Mouse (Mus musculus) frontal cortex, adult 2 months (tissue): ENCODE measurements around the gene Gpc6. TPM values are rescaled to one million over a fixed set of nuclear protein-coding genes. Genes with fewer than 3 reads are reported as not detected.

ENCODE experiments used
- DNase-seq, 2 experiments: peaks; one replicate each; pipeline ENCODE4 v3.0.0; 2022; ENCODE audit warnings: low spot score in 1 of 2; ENCODE audit errors: extremely low spot score in 1 of 2
- polyA plus RNA-seq: library from polyadenylated mRNA; depleted of rRNA; stranded (reverse); fragments of >200 nt; gene quantifications from 2 replicates; pipeline ENCODE4 v1.2.3, GENCODE M21; 2012

Gene Gpc6
- polyA plus RNA-seq, 1 experiment: 4.3 TPM

GRCm38 (mm10) chr14:117831731-117832130 lies 906.6 kb downstream of the Gpc6 start:
- DNase-seq: peak; percentile 20 to 66

GRCm38 (mm10) chr14:117835506-117835905 lies 910.4 kb downstream of the Gpc6 start:
- DNase-seq: no peak

GRCm38 (mm10) chr14:117837021-117837420 lies 911.9 kb downstream of the Gpc6 start:
- no peak for DNase-seq

GRCm38 (mm10) chr14:117837715-117838114 lies 912.6 kb downstream of the Gpc6 start:
- DNase-seq: no peak

- DNase-seq: no peak
Measured at GRCm38 (mm10) chr14:117841211-117841610, 916.1 kb downstream of the Gpc6 start.

GRCm38 (mm10) chr14:117841797-117842553 lies 916.9 kb downstream of the Gpc6 start:
- DNase-seq: no peak

GRCm38 (mm10) chr14:117849591-117850505 lies 924.7 kb downstream of the Gpc6 start:
- DNase-seq: no peak

GRCm38 (mm10) chr14:117852266-117852665 lies 927.2 kb downstream of the Gpc6 start:
- no peak for DNase-seq

- DNase-seq: no peak
Measured at GRCm38 (mm10) chr14:117852842-117853241, 927.7 kb downstream of the Gpc6 start.

GRCm38 (mm10) chr14:117854498-117854897 lies 929.4 kb downstream of the Gpc6 start:
- DNase-seq: no peak

GRCm38 (mm10) chr14:117871268-117871667 lies 946.2 kb downstream of the Gpc6 start:
- no peak for DNase-seq

- no peak for DNase-seq
Measured at GRCm38 (mm10) chr14:117879313-117879712, 954.2 kb downstream of the Gpc6 start.

GRCm38 (mm10) chr14:117881112-117881511 lies 956.0 kb downstream of the Gpc6 start:
- no peak for DNase-seq

GRCm38 (mm10) chr14:117882222-117882621 lies 957.1 kb downstream of the Gpc6 start:
- DNase-seq: peak; percentile 14 to 72

- no peak for DNase-seq
Measured at GRCm38 (mm10) chr14:117889653-117890052, 964.5 kb downstream of the Gpc6 start.

GRCm38 (mm10) chr14:117891426-117891825 lies 966.3 kb downstream of the Gpc6 start:
- no peak for DNase-seq

GRCm38 (mm10) chr14:117892026-117892425 lies 966.9 kb downstream of the Gpc6 start:
- peak; percentile 28 to 78 for DNase-seq

- DNase-seq: peak in 1 of 2 experiments; percentile 39
Measured at GRCm38 (mm10) chr14:117894869-117895538, 969.9 kb downstream of the Gpc6 start.

- DNase-seq: peak; percentile 19 to 70
Measured at GRCm38 (mm10) chr14:117895539-117895912, 970.4 kb downstream of the Gpc6 start.

- DNase-seq: no peak
Measured at GRCm38 (mm10) chr14:117904300-117904699, 979.2 kb downstream of the Gpc6 start.

- no peak for DNase-seq
Measured at GRCm38 (mm10) chr14:117905701-117906100, 980.6 kb downstream of the Gpc6 start.
